Mouse (Mus musculus): ENCODE data around the gene Fem1b. TPM values are rescaled to one million over a fixed set of nuclear protein-coding genes. Genes with fewer than 3 reads are reported as not detected.
"Not testable (repeated sequence)": the region's sequence is repeated elsewhere in the genome, so short reads cannot be mapped to it uniquely, and the experiment has no call there.

Gene Fem1b
- polyA plus RNA-seq, 1 experiment = 201 TPM

- no peaks in the 10 kb centered on the region for H3K27me3 ChIP-seq (ENCODE audit: control insufficient read depth, insufficient read depth, low read length, poor library complexity, severe bottlenecking)
- no peaks in the 10 kb centered on the region for H3K36me3 ChIP-seq (ENCODE audit: control insufficient read depth, insufficient read depth, low read length, poor library complexity, severe bottlenecking)
- H3K4me3 ChIP-seq (ENCODE audit: low read depth, low read length) = no peak overlapping the region
- 0 out of 2 replicates have a peak overlapping the region, but pooled peaks have one; percentile 3 for H3K27ac ChIP-seq (ENCODE audit: insufficient read depth, low read length)
- no peak for TF ChIP-seq CTCF (IDR thresholded peaks at IDR 0.05; ENCODE audit: low read depth, low read length)
- no peak for TF ChIP-seq POLR2A (IDR thresholded peaks at IDR 0.05; ENCODE audit: insufficient read depth, low read length)
- no peak for TF ChIP-seq EP300 (IDR thresholded peaks at IDR 0.05; ENCODE audit: insufficient read depth, low read depth, low read length)
- H3K4me1 ChIP-seq (ENCODE audit: control insufficient read depth, insufficient read depth, low read length) = peaks cover 12% of the 10 kb centered on the region
- no peaks in the 10 kb centered on the region for H3K9me3 ChIP-seq (replicated peaks; ENCODE audit: control insufficient read depth, insufficient read depth, low read length, poor library complexity, severe bottlenecking)
- H3K9ac ChIP-seq (ENCODE audit: low read depth, poor library complexity, severe bottlenecking) = no peak overlapping the region
Observed at GRCm38 (mm10) chr9:62816323-62817098, 4.8 kb upstream of the Fem1b start.

- Histone ChIP-seq H3K36me3 (ENCODE audit: control insufficient read depth, insufficient read depth, low read length, poor library complexity, severe bottlenecking) (no peaks in the 10 kb centered on the region), H3K27ac (ENCODE audit: insufficient read depth, low read length) (no peak overlapping the region), H3K9ac (ENCODE audit: low read depth, poor library complexity, severe bottlenecking) (no peak overlapping the region), H3K4me1 (ENCODE audit: control insufficient read depth, insufficient read depth, low read length) (peaks cover 9% of the 10 kb centered on the region), H3K27me3 (ENCODE audit: control insufficient read depth, insufficient read depth, low read length, poor library complexity, severe bottlenecking) (no peaks in the 10 kb centered on the region), H3K9me3 (replicated peaks; ENCODE audit: control insufficient read depth, insufficient read depth, low read length, poor library complexity, severe bottlenecking) (no peaks in the 10 kb centered on the region), H3K4me3 (ENCODE audit: low read depth, low read length) (no peak overlapping the region)
- TF ChIP-seq EP300 (IDR thresholded peaks at IDR 0.05; ENCODE audit: insufficient read depth, low read depth, low read length) (no peak), POLR2A (IDR thresholded peaks at IDR 0.05; ENCODE audit: insufficient read depth, low read length) (no peak), CTCF (IDR thresholded peaks at IDR 0.05; ENCODE audit: low read depth, low read length) (no peak)
Observed at GRCm38 (mm10) chr9:62814751-62815150, 3.0 kb upstream of the Fem1b start.

- TF ChIP-seq POLR2A (IDR thresholded peaks at IDR 0.05; ENCODE audit: insufficient read depth, low read length) (no peak), CTCF (IDR thresholded peaks at IDR 0.05; ENCODE audit: low read depth, low read length) (no peak)
- Histone ChIP-seq H3K27ac (ENCODE audit: insufficient read depth, low read length) (peak overlapping the region; percentile 89), H3K4me1 (ENCODE audit: control insufficient read depth, insufficient read depth, low read length) (peaks cover 2% of the 10 kb centered on the region), H3K9ac (ENCODE audit: low read depth, poor library complexity, severe bottlenecking) (peak overlapping the region; percentile 89), H3K36me3 (ENCODE audit: control insufficient read depth, insufficient read depth, low read length, poor library complexity, severe bottlenecking) (peaks cover 16% of the 10 kb centered on the region), H3K9me3 (replicated peaks; ENCODE audit: control insufficient read depth, insufficient read depth, low read length, poor library complexity, severe bottlenecking) (no peaks in the 10 kb centered on the region), H3K4me3 (ENCODE audit: low read depth, low read length) (peak overlapping the region; percentile 99), H3K27me3 (ENCODE audit: control insufficient read depth, insufficient read depth, low read length, poor library complexity, severe bottlenecking) (no peaks in the 10 kb centered on the region)
Observed at GRCm38 (mm10) chr9:62812216-62813049, 699 bp upstream of the Fem1b start.

- Histone ChIP-seq H3K27me3 (ENCODE audit: control insufficient read depth, insufficient read depth, low read length, poor library complexity, severe bottlenecking) (no peaks in the 10 kb centered on the region), H3K4me3 (ENCODE audit: low read depth, low read length) (peak overlapping the region; percentile 99), H3K9ac (ENCODE audit: low read depth, poor library complexity, severe bottlenecking) (peak overlapping the region; percentile 89), H3K36me3 (ENCODE audit: control insufficient read depth, insufficient read depth, low read length, poor library complexity, severe bottlenecking) (peaks cover 27% of the 10 kb centered on the region), H3K4me1 (ENCODE audit: control insufficient read depth, insufficient read depth, low read length) (no peaks in the 10 kb centered on the region), H3K9me3 (replicated peaks; ENCODE audit: control insufficient read depth, insufficient read depth, low read length, poor library complexity, severe bottlenecking) (no peaks in the 10 kb centered on the region), H3K27ac (ENCODE audit: insufficient read depth, low read length) (0 out of 2 replicates have a peak overlapping the region, but pooled peaks have one; percentile 16)
- TF ChIP-seq CTCF (IDR thresholded peaks at IDR 0.05; ENCODE audit: low read depth, low read length) (no peak), EP300 (IDR thresholded peaks at IDR 0.05; ENCODE audit: insufficient read depth, low read depth, low read length) (no peak), POLR2A (IDR thresholded peaks at IDR 0.05; ENCODE audit: insufficient read depth, low read length) (no peak)
Observed at GRCm38 (mm10) chr9:62810543-62811515, 905 bp downstream of the Fem1b start.

- Histone ChIP-seq H3K9me3 (replicated peaks; ENCODE audit: control insufficient read depth, insufficient read depth, low read length, poor library complexity, severe bottlenecking) (no peaks in the 10 kb centered on the region), H3K4me1 (ENCODE audit: control insufficient read depth, insufficient read depth, low read length) (no peaks in the 10 kb centered on the region), H3K36me3 (ENCODE audit: control insufficient read depth, insufficient read depth, low read length, poor library complexity, severe bottlenecking) (peaks cover 30% of the 10 kb centered on the region), H3K27me3 (ENCODE audit: control insufficient read depth, insufficient read depth, low read length, poor library complexity, severe bottlenecking) (no peaks in the 10 kb centered on the region), H3K27ac (ENCODE audit: insufficient read depth, low read length) (no peak overlapping the region), H3K4me3 (ENCODE audit: low read depth, low read length) (peak overlapping the region; percentile 99), H3K9ac (ENCODE audit: low read depth, poor library complexity, severe bottlenecking) (peak overlapping the region; percentile 89)
- TF ChIP-seq EP300 (IDR thresholded peaks at IDR 0.05; ENCODE audit: insufficient read depth, low read depth, low read length) (no peak), CTCF (IDR thresholded peaks at IDR 0.05; ENCODE audit: low read depth, low read length) (no peak)
Observed at GRCm38 (mm10) chr9:62810095-62810494, 1.6 kb downstream of the Fem1b start.

GRCm38 (mm10) chr9:62799218-62799617 lies 12.5 kb downstream of the Fem1b start:
- H3K9ac ChIP-seq (ENCODE audit: low read depth, poor library complexity, severe bottlenecking); H3K27ac ChIP-seq (ENCODE audit: insufficient read depth, low read length); H3K27me3 ChIP-seq (ENCODE audit: control insufficient read depth, insufficient read depth, low read length, poor library complexity, severe bottlenecking); H3K4me1 ChIP-seq (ENCODE audit: control insufficient read depth, insufficient read depth, low read length); H3K4me3 ChIP-seq (ENCODE audit: low read depth, low read length); H3K9me3 ChIP-seq (replicated peaks; ENCODE audit: control insufficient read depth, insufficient read depth, low read length, poor library complexity, severe bottlenecking): not testable (repeated sequence)
- peaks cover 69% of the 10 kb centered on the region for H3K36me3 ChIP-seq (ENCODE audit: control insufficient read depth, insufficient read depth, low read length, poor library complexity, severe bottlenecking)
